Mouse (Mus musculus) embryonic facial prominence, embryonic 12.5 days (tissue): ENCODE measurements around the gene Ralb. TPM values are rescaled to one million over a fixed set of nuclear protein-coding genes. Genes with fewer than 3 reads are reported as not detected.
A peak's percentile ranks its signal among the peaks of the same experiment; 100 is the strongest.

ENCODE experiments used
- ATAC-seq: fragments of 200-750 bp; cut with Nextera tagmentation; 2 replicates; pipeline ENCODE4 v1.8.0; 2017; ENCODE audit not compliant: insufficient number of reproducible peaks, insufficient read depth, low FRiP score, low TSS enrichment
- H3K27ac ChIP-seq: fragments of 300-500 bp; sonication (generic); 2 replicates; pipeline ENCODE4 v1.5.1; 2016; ENCODE audit warnings: mild to moderate bottlenecking
- H3K27me3 ChIP-seq: fragments of 300-500 bp; sonication (generic); 2 replicates; pipeline ENCODE4 v1.6.1; 2016; ENCODE audit warnings: mild to moderate bottlenecking, moderate library complexity
- H3K36me3 ChIP-seq: fragments of 300-500 bp; sonication (generic); 2 replicates; pipeline ENCODE4 v1.6.1; 2016; ENCODE audit warnings: mild to moderate bottlenecking
- H3K4me1 ChIP-seq: fragments of 300-500 bp; sonication (generic); 2 replicates; pipeline ENCODE4 v1.6.1; 2016
- H3K4me2 ChIP-seq: fragments of 300-500 bp; sonication (generic); replicated peaks from 2 replicates; pipeline ENCODE4 v1.6.1; 2016; ENCODE audit warnings: mild to moderate bottlenecking, moderate library complexity
- H3K4me3 ChIP-seq: fragments of 300-500 bp; sonication (generic); 2 replicates; pipeline ENCODE4 v1.5.1; 2016; ENCODE audit warnings: mild to moderate bottlenecking
- H3K9ac ChIP-seq: fragments of 300-500 bp; sonication (generic); 2 replicates; pipeline ENCODE4 v1.6.1; 2016; ENCODE audit warnings: mild to moderate bottlenecking, moderate library complexity
- H3K9me3 ChIP-seq: fragments of 300-500 bp; sonication (generic); 2 replicates; pipeline ENCODE4 v1.6.1; 2016; ENCODE audit warnings: mild to moderate bottlenecking, moderate library complexity
- WGBS: fragments of 180-500 bp; shearing (Covaris S2); methylation state at CpG from one replicate; pipeline ENCODE4 v1.1.7; 2016; 5-methylcytosine and 5-hydroxymethylcytosine counted together
- polyA plus RNA-seq: library from polyadenylated mRNA; unstranded; fragments of >200 nt; fragmentation: Nextera tagmentation; extraction: Ambion mirVana; gene quantifications from 2 replicates; pipeline ENCODE4 v1.2.1, GENCODE M21; 2016

The Ralb gene
- polyA plus RNA-seq, 1 experiment from 2014 or later, result 131 TPM

GRCm38 (mm10) chr1:119492097-119492496, 12.5 kb downstream of the Ralb start:
- Histone ChIP-seq H3K4me3 (no peak overlapping the region), H3K27ac (no peak overlapping the region; the same call in 1 of the 2 replicates), H3K4me2 (no peak overlapping the region), H3K36me3 (no peaks in the 10 kb centered on the region), H3K4me1 (peaks cover 34% of the 10 kb centered on the region), H3K9ac (no peak overlapping the region), H3K27me3 (no peaks in the 10 kb centered on the region), H3K9me3 (no peaks in the 10 kb centered on the region)
- no peak for ATAC-seq
- WGBS, result 48% methylated on average over 11 of the region's 11 CpGs

- no peak for ATAC-seq
- no peak overlapping the region for H3K4me2 ChIP-seq
- H3K9ac ChIP-seq, result no peak overlapping the region
- WGBS, result 38% methylated on average over 7 of the region's 7 CpGs
- peaks cover 39% of the 10 kb centered on the region for H3K4me1 ChIP-seq
- H3K9me3 ChIP-seq, result no peaks in the 10 kb centered on the region
- H3K27ac ChIP-seq, result no peak overlapping the region
- H3K27me3 ChIP-seq, result no peaks in the 10 kb centered on the region
- no peak overlapping the region for H3K4me3 ChIP-seq
- H3K36me3 ChIP-seq, result no peaks in the 10 kb centered on the region
Measured at GRCm38 (mm10) chr1:119490765-119491164, 13.8 kb downstream of the Ralb start.

- Histone ChIP-seq H3K9ac (no peak overlapping the region), H3K27me3 (no peaks in the 10 kb centered on the region), H3K27ac (0 out of 2 replicates have a peak overlapping the region, but pooled peaks have one; percentile 25), H3K4me2 (no peak overlapping the region), H3K4me3 (no peak overlapping the region), H3K36me3 (no peaks in the 10 kb centered on the region), H3K9me3 (no peaks in the 10 kb centered on the region), H3K4me1 (peaks cover 40% of the 10 kb centered on the region)
- WGBS, result 35% methylated on average over 6 of the region's 10 CpGs
- ATAC-seq, result peak; percentile 44; the same call in 1 of the 2 replicates
Measured at GRCm38 (mm10) chr1:119487917-119488590, 16.5 kb downstream of the Ralb start.

GRCm38 (mm10) chr1:119485825-119486224, 18.8 kb downstream of the Ralb start:
- ATAC-seq, result no peak
- Histone ChIP-seq H3K27me3 (no peaks in the 10 kb centered on the region), H3K4me2 (no peak overlapping the region), H3K36me3 (peaks cover 10% of the 10 kb centered on the region; the same call in 1 of the 2 replicates), H3K9me3 (no peaks in the 10 kb centered on the region), H3K9ac (no peak overlapping the region), H3K4me1 (peaks cover 26% of the 10 kb centered on the region), H3K27ac (no peak overlapping the region), H3K4me3 (no peak overlapping the region)
- WGBS, result 15% methylated on average over 2 of the region's 2 CpGs

GRCm38 (mm10) chr1:119484457-119484856, 20.1 kb downstream of the Ralb start:
- no peak for ATAC-seq
- Histone ChIP-seq H3K9ac (no peak overlapping the region), H3K27me3 (no peaks in the 10 kb centered on the region), H3K27ac (no peak overlapping the region), H3K4me3 (no peak overlapping the region), H3K4me2 (no peak overlapping the region), H3K36me3 (peaks cover 14% of the 10 kb centered on the region; the same call in 1 of the 2 replicates), H3K4me1 (peaks cover 17% of the 10 kb centered on the region), H3K9me3 (no peaks in the 10 kb centered on the region)
- 62% methylated on average over 3 of the region's 3 CpGs for WGBS

- Histone ChIP-seq H3K9ac (no peak overlapping the region), H3K9me3 (no peaks in the 10 kb centered on the region), H3K36me3 (peaks cover 14% of the 10 kb centered on the region; the same call in 1 of the 2 replicates), H3K4me3 (no peak overlapping the region), H3K27ac (no peak overlapping the region), H3K27me3 (no peaks in the 10 kb centered on the region), H3K4me1 (peaks cover 13% of the 10 kb centered on the region), H3K4me2 (no peak overlapping the region)
- no peak for ATAC-seq
- 58% methylated on average over 3 of the region's 3 CpGs for WGBS
Measured at GRCm38 (mm10) chr1:119482891-119483290, 21.7 kb downstream of the Ralb start.

- ATAC-seq, result no peak
- no peaks in the 10 kb centered on the region for H3K9me3 ChIP-seq
- peaks cover 4% of the 10 kb centered on the region; the same call in 1 of the 2 replicates for H3K4me1 ChIP-seq
- no peak overlapping the region for H3K27ac ChIP-seq
- H3K4me2 ChIP-seq, result no peak overlapping the region
- no peak overlapping the region for H3K4me3 ChIP-seq
- H3K9ac ChIP-seq, result no peak overlapping the region
- 94% methylated on average over 7 of the region's 7 CpGs for WGBS
- no peaks in the 10 kb centered on the region for H3K27me3 ChIP-seq
- H3K36me3 ChIP-seq, result peaks cover 17% of the 10 kb centered on the region; the same call in 1 of the 2 replicates
Measured at GRCm38 (mm10) chr1:119481205-119481932, 23.2 kb downstream of the Ralb start.

GRCm38 (mm10) chr1:119480678-119481077, 23.9 kb downstream of the Ralb start:
- H3K4me3 ChIP-seq, result no peak overlapping the region
- H3K4me2 ChIP-seq, result no peak overlapping the region
- 90% methylated on average over 8 of the region's 8 CpGs for WGBS
- no peak overlapping the region for H3K27ac ChIP-seq
- no peak overlapping the region for H3K9ac ChIP-seq
- no peaks in the 10 kb centered on the region for H3K27me3 ChIP-seq
- H3K4me1 ChIP-seq, result peaks cover under 1% of the 10 kb centered on the region; the same call in 1 of the 2 replicates
- peaks cover 20% of the 10 kb centered on the region for H3K36me3 ChIP-seq
- no peaks in the 10 kb centered on the region for H3K9me3 ChIP-seq
- no peak for ATAC-seq

GRCm38 (mm10) chr1:119479641-119480040, 25.0 kb downstream of the Ralb start:
- H3K4me3 ChIP-seq, result no peak overlapping the region
- WGBS, result 84% methylated on average over 4 of the region's 4 CpGs
- no peaks in the 10 kb centered on the region for H3K9me3 ChIP-seq
- no peak overlapping the region for H3K27ac ChIP-seq
- no peak for ATAC-seq
- no peak overlapping the region for H3K4me2 ChIP-seq
- H3K36me3 ChIP-seq, result peaks cover 29% of the 10 kb centered on the region
- H3K9ac ChIP-seq, result no peak overlapping the region
- no peaks in the 10 kb centered on the region for H3K27me3 ChIP-seq
- no peaks in the 10 kb centered on the region for H3K4me1 ChIP-seq

- no peak for ATAC-seq
- H3K9ac ChIP-seq, result no peak overlapping the region
- WGBS, result 84% methylated on average over 7 of the region's 7 CpGs
- peaks cover 5% of the 10 kb centered on the region; the same call in 1 of the 2 replicates for H3K4me1 ChIP-seq
- no peak overlapping the region for H3K4me2 ChIP-seq
- H3K9me3 ChIP-seq, result no peaks in the 10 kb centered on the region
- no peak overlapping the region for H3K4me3 ChIP-seq
- no peaks in the 10 kb centered on the region for H3K27me3 ChIP-seq
- H3K27ac ChIP-seq, result no peak overlapping the region
- H3K36me3 ChIP-seq, result peaks cover 32% of the 10 kb centered on the region
Measured at GRCm38 (mm10) chr1:119476905-119477353, 27.7 kb downstream of the Ralb start.

- 92% methylated on average over 7 of the region's 7 CpGs for WGBS
- H3K9ac ChIP-seq, result no peak overlapping the region
- H3K4me1 ChIP-seq, result peaks cover 5% of the 10 kb centered on the region; the same call in 1 of the 2 replicates
- H3K27ac ChIP-seq, result no peak overlapping the region
- ATAC-seq, result no peak
- peaks cover 41% of the 10 kb centered on the region for H3K36me3 ChIP-seq
- no peaks in the 10 kb centered on the region for H3K9me3 ChIP-seq
- H3K27me3 ChIP-seq, result no peaks in the 10 kb centered on the region
- no peak overlapping the region for H3K4me2 ChIP-seq
- H3K4me3 ChIP-seq, result no peak overlapping the region
Measured at GRCm38 (mm10) chr1:119474671-119475070, 29.9 kb downstream of the Ralb start.

GRCm38 (mm10) chr1:119472648-119473047, 31.9 kb downstream of the Ralb start:
- no peaks in the 10 kb centered on the region for H3K27me3 ChIP-seq
- no peak overlapping the region for H3K4me3 ChIP-seq
- WGBS, result 50% methylated on average over 11 of the region's 11 CpGs
- peak overlapping the region; percentile 54; the same call in 1 of the 2 replicates for H3K27ac ChIP-seq
- peaks cover 5% of the 10 kb centered on the region; the same call in 1 of the 2 replicates for H3K4me1 ChIP-seq
- no peak for ATAC-seq
- no peak overlapping the region for H3K4me2 ChIP-seq
- peaks cover 47% of the 10 kb centered on the region for H3K36me3 ChIP-seq
- H3K9me3 ChIP-seq, result no peaks in the 10 kb centered on the region
- no peak overlapping the region for H3K9ac ChIP-seq
